Mouse (Mus musculus): ENCODE data around the gene Reg3a. TPM values are rescaled to one million over a fixed set of nuclear protein-coding genes. Genes with fewer than 3 reads are reported as not detected.
"Not testable (repeated sequence)": the region's sequence is repeated elsewhere in the genome, so short reads cannot be mapped to it uniquely, and the experiment has no call there.

Reg3a gene
- polyA plus RNA-seq, 1 experiment = not detected

- Histone ChIP-seq H3K4me3 (ENCODE audit: insufficient read depth, poor library complexity, severe bottlenecking) (no peak within 1 kb of the TSS), H3ac (ENCODE audit: control insufficient read depth, insufficient read length, low read depth) (no peak within 1 kb of the TSS), H3K36me3 (ENCODE audit: control insufficient read depth, insufficient read depth) (no peaks in the 10 kb centered on the region), H3K27me3 (ENCODE audit: control insufficient read depth, insufficient read depth, insufficient read length) (no peaks in the 10 kb centered on the region), H3K79me2 (ENCODE audit: control insufficient read depth, insufficient read depth) (no peaks in the 10 kb centered on the region), H3K79me3 (ENCODE audit: low read depth) (no peaks in the 10 kb centered on the region)
- TF ChIP-seq FOSL1 (IDR thresholded peaks at IDR 0.05; ENCODE audit: insufficient read depth, low read length, poor library complexity, severe bottlenecking) (no peak), MYOG (IDR thresholded peaks at IDR 0.05; ENCODE audit: control insufficient read depth, extremely low read depth, insufficient read length) (no peak), MAX (IDR thresholded peaks at IDR 0.05) (no peak), CTCF (IDR thresholded peaks at IDR 0.05; ENCODE audit: control insufficient read depth, insufficient read depth, insufficient read length) (no peak)
Measured at GRCm38 (mm10) chr6:78378765-78379164, 1.7 kb upstream of the Reg3a start, which contains the start of gene Reg3d. Reg3d (minus strand) TSS chr6:78378865.

DNA sequence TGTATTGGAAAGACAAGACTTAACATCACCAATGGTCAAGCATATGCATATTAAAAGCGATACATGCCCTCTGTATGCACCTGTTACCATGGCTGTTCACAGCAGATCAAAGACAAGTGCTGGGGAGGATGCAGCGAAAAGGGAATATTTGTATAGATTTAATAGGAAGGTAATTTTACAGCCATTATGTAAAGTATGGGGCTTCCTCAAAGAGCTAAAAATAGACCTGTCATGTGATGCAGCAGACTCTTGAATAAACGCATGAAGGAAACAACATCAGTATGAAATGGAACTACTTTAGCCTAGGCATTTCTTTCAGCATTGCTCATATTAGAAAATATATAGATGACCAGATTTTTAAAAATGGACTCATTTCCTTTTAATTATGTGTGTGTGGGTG is 5.1 kb downstream of the Reg3a start:
- Histone ChIP-seq H3K79me2 (ENCODE audit: control insufficient read depth, insufficient read depth) (no peaks in the 10 kb centered on the region), H3K27me3 (ENCODE audit: control insufficient read depth, insufficient read depth, insufficient read length) (no peaks in the 10 kb centered on the region), H3K4me3 (ENCODE audit: insufficient read depth, poor library complexity, severe bottlenecking) (no peak overlapping the region), H3K36me3 (ENCODE audit: control insufficient read depth, insufficient read depth) (no peaks in the 10 kb centered on the region), H3ac (ENCODE audit: control insufficient read depth, insufficient read length, low read depth) (no peak overlapping the region), H3K79me3 (ENCODE audit: low read depth) (no peaks in the 10 kb centered on the region)
- TF ChIP-seq FOSL1 (IDR thresholded peaks at IDR 0.05; ENCODE audit: insufficient read depth, low read length, poor library complexity, severe bottlenecking) (no peak), MYOD1 (IDR thresholded peaks at IDR 0.05; ENCODE audit: control insufficient read depth, insufficient read length, low read depth) (no peak), MYOG (IDR thresholded peaks at IDR 0.05; ENCODE audit: control insufficient read depth, extremely low read depth, insufficient read length) (no peak)

- not testable (repeated sequence) for H3K36me3 ChIP-seq (ENCODE audit: control insufficient read depth, insufficient read depth); H3K79me2 ChIP-seq (ENCODE audit: control insufficient read depth, insufficient read depth); H3ac ChIP-seq (ENCODE audit: control insufficient read depth, insufficient read length, low read depth); H3K27me3 ChIP-seq (ENCODE audit: control insufficient read depth, insufficient read depth, insufficient read length); H3K79me3 ChIP-seq (ENCODE audit: low read depth); H3K4me3 ChIP-seq (ENCODE audit: insufficient read depth, poor library complexity, severe bottlenecking)
Measured at GRCm38 (mm10) chr6:78395323-78395722, 14.8 kb downstream of the Reg3a start, which contains the start of gene Reg2. Reg2 (plus strand) TSS chr6:78395623.

GRCm38 (mm10) chr6:78422411-78422810 is 41.9 kb downstream of the Reg3a start, which contains the start of gene Reg1:
Reg1 (plus strand) TSS chr6:78422711.
- H3K27me3 ChIP-seq (ENCODE audit: control insufficient read depth, insufficient read depth, insufficient read length); H3K36me3 ChIP-seq (ENCODE audit: control insufficient read depth, insufficient read depth); H3K4me3 ChIP-seq (ENCODE audit: insufficient read depth, poor library complexity, severe bottlenecking); H3ac ChIP-seq (ENCODE audit: control insufficient read depth, insufficient read length, low read depth); H3K79me2 ChIP-seq (ENCODE audit: control insufficient read depth, insufficient read depth); H3K79me3 ChIP-seq (ENCODE audit: low read depth): not testable (repeated sequence)

GRCm38 (mm10) chr6:78425497-78425896 is 45.0 kb downstream of the Reg3a start:
- H3K4me3 ChIP-seq (ENCODE audit: insufficient read depth, poor library complexity, severe bottlenecking) = no peak overlapping the region
- H3K27me3 ChIP-seq (ENCODE audit: control insufficient read depth, insufficient read depth, insufficient read length) = no peaks in the 10 kb centered on the region
- no peak for TF ChIP-seq CTCF (IDR thresholded peaks at IDR 0.05; ENCODE audit: control insufficient read depth, insufficient read depth, insufficient read length)
- no peak for TF ChIP-seq FOSL1 (IDR thresholded peaks at IDR 0.05; ENCODE audit: insufficient read depth, low read length, poor library complexity, severe bottlenecking)
- TF ChIP-seq USF1 (IDR thresholded peaks at IDR 0.05; ENCODE audit: low read depth) = no peak
- TF ChIP-seq MAX (IDR thresholded peaks at IDR 0.05) = no peak
- TF ChIP-seq MYOD1 (IDR thresholded peaks at IDR 0.05; ENCODE audit: control insufficient read depth, insufficient read length, low read depth) = no peak
- no peak for TF ChIP-seq MYOG (IDR thresholded peaks at IDR 0.05; ENCODE audit: control insufficient read depth, extremely low read depth, insufficient read length)
- no peak for TF ChIP-seq CEBPB (IDR thresholded peaks at IDR 0.05; ENCODE audit: low read depth)
- H3ac ChIP-seq (ENCODE audit: control insufficient read depth, insufficient read length, low read depth) = no peak overlapping the region
- no peaks in the 10 kb centered on the region for H3K79me3 ChIP-seq (ENCODE audit: low read depth)
- H3K79me2 ChIP-seq (ENCODE audit: control insufficient read depth, insufficient read depth) = no peaks in the 10 kb centered on the region
- H3K36me3 ChIP-seq (ENCODE audit: control insufficient read depth, insufficient read depth) = no peaks in the 10 kb centered on the region

Other genes with a start within 250 kb of the Reg3a start
- not detected for gene Reg3b, start 10.1 kb upstream of the Reg3a start, polyA plus RNA-seq (2012; fragmentation: generic; extraction: Trizol)
- not detected for gene Reg3d, start 1.8 kb upstream of the Reg3a start, polyA plus RNA-seq (2012; fragmentation: generic; extraction: Trizol)
- not detected for gene Reg2, start 14.9 kb downstream of the Reg3a start, polyA plus RNA-seq (2012; fragmentation: generic; extraction: Trizol)
- gene Reg1, start 42.0 kb downstream of the Reg3a start, polyA plus RNA-seq (2012; fragmentation: generic; extraction: Trizol) = not detected
- gene Reg3g, start 88.2 kb downstream of the Reg3a start, polyA plus RNA-seq (2012; fragmentation: generic; extraction: Trizol) = not detected